Mouse (Mus musculus) heart, adult 18-20 months (tissue): ENCODE measurements around the gene Rasip1. TPM values are rescaled to one million over a fixed set of nuclear protein-coding genes. Genes with fewer than 3 reads are reported as not detected.
"Not testable (repeated sequence)": the region's sequence is repeated elsewhere in the genome, so short reads cannot be mapped to it uniquely, and the experiment has no call there.

ENCODE experiments used
- DNase-seq, 2 experiments: peaks; one replicate each; pipeline ENCODE4 v3.0.0; 2021 to 2022; ENCODE audit warnings: mixed read lengths in 1 of 2
- total RNA-seq, 2 experiments: library from RNA; stranded (reverse); gene quantifications; 2 replicates each; pipeline ENCODE4 v1.2.3; 2021

Rasip1 gene
- total RNA-seq, 2 experiments from 2014 or later = 21.6 to 26.8 TPM

GRCm38 (mm10) chr7:45644872-45645590 lies 17.7 kb downstream of the Rasip1 start:
- no peak for DNase-seq

GRCm38 (mm10) chr7:45645591-45645971 lies 18.3 kb downstream of the Rasip1 start:
- DNase-seq = no peak

- DNase-seq = no peak
These were observed 19.4 kb downstream of the Rasip1 start for GRCm38 (mm10) chr7:45646671-45647070.

GRCm38 (mm10) chr7:45649351-45649750 lies 22.1 kb downstream of the Rasip1 start:
- peak; percentile 64 to 74 for DNase-seq

GRCm38 (mm10) chr7:45650484-45650883 lies 23.2 kb downstream of the Rasip1 start:
- DNase-seq = not testable (repeated sequence)

GRCm38 (mm10) chr7:45654424-45655047 lies 27.2 kb downstream of the Rasip1 start:
- no peak for DNase-seq

GRCm38 (mm10) chr7:45660746-45661478 lies 33.6 kb downstream of the Rasip1 start:
- no peak for DNase-seq

- DNase-seq = not testable (repeated sequence)
These were observed 34.4 kb downstream of the Rasip1 start for GRCm38 (mm10) chr7:45661702-45662101.

GRCm38 (mm10) chr7:45665303-45666138 lies 38.2 kb downstream of the Rasip1 start:
- no peak for DNase-seq

- DNase-seq = no peak
These were observed 38.9 kb downstream of the Rasip1 start, which contains the start of gene Fut2 for GRCm38 (mm10) chr7:45666161-45666560. Fut2 (minus strand) TSS chr7:45666394.

- DNase-seq = no peak
These were observed 40.5 kb downstream of the Rasip1 start for GRCm38 (mm10) chr7:45667761-45668160.

GRCm38 (mm10) chr7:45668921-45669320 lies 41.6 kb downstream of the Rasip1 start:
- no peak for DNase-seq

- no peak for DNase-seq
These were observed 50.5 kb downstream of the Rasip1 start for GRCm38 (mm10) chr7:45677627-45678295.

- no peak for DNase-seq
These were observed 51.2 kb downstream of the Rasip1 start for GRCm38 (mm10) chr7:45678513-45678912.

- DNase-seq = peak; percentile 71 to 86
These were observed 52.8 kb downstream of the Rasip1 start for GRCm38 (mm10) chr7:45679966-45680621.

- DNase-seq = peak; percentile 74 to 84
These were observed 53.9 kb downstream of the Rasip1 start for GRCm38 (mm10) chr7:45681046-45681736.

- peak; percentile 88 to 90 for DNase-seq
These were observed 55.1 kb downstream of the Rasip1 start for GRCm38 (mm10) chr7:45682144-45683126.

GRCm38 (mm10) chr7:45683396-45684050 lies 56.2 kb downstream of the Rasip1 start, which contains the start of gene Ntn5:
Ntn5 (plus strand) TSS chr7:45684022.
- DNase-seq = no peak
